Mouse (Mus musculus) gastrocnemius, postnatal 10 days (tissue): ENCODE data around the gene Ikbkg. TPM values are rescaled to one million over a fixed set of nuclear protein-coding genes. Genes with fewer than 3 reads are reported as not detected.
A peak's percentile ranks its signal among the peaks of the same experiment; 100 is the strongest.
"Not testable (repeated sequence)": the region's sequence is repeated elsewhere in the genome, so short reads cannot be mapped to it uniquely, and the experiment has no call there.

Experiments
- DNase-seq: peaks from one replicate; pipeline ENCODE4 v3.0.0; 2021; ENCODE audit warnings: mixed read lengths
- long read RNA-seq, 2 experiments: library from polyadenylated mRNA; stranded (forward); transcript quantifications; one replicate each; pipeline ENCODE4 v2.0.0; 2021
- total RNA-seq, 2 experiments: library from RNA; stranded (reverse); gene quantifications; 2 replicates each; pipeline ENCODE4 v1.2.3; 2021

The Ikbkg gene
- 10 to 100 TPM; 25.1 to 27.5 TPM for total RNA-seq
- long read RNA-seq, experiment 1, full-length matches to known transcripts, result 16 of 16 reads
- long read RNA-seq, experiment 1, partial matches to known transcripts, result 0 of 16 reads
- long read RNA-seq, experiment 1, other reads (novel, unspliced or antisense), result 0 of 16 reads
- long read RNA-seq, experiment 2, full-length matches to known transcripts, result 15 of 19 reads
- long read RNA-seq, experiment 2, partial matches to known transcripts, result 2 of 19 reads
- long read RNA-seq, experiment 2, other reads (novel, unspliced or antisense), result 2 of 19 reads

GRCm38 (mm10) chrX:74392535-74393443, at the start of gene Ikbkg, which contains the start of gene Fam3a:
Gene Ikbkg (plus strand): TSS chrX:74393290.
Gene Fam3a (minus strand): TSS chrX:74393272.
- DNase-seq, result peak; percentile 62

GRCm38 (mm10) chrX:74352645-74353466, 40.2 kb upstream of the Ikbkg start:
- no peak for DNase-seq

- DNase-seq, result peak; percentile 70
These were observed 39.7 kb upstream of the Ikbkg start, which contains the start of gene Lage3 for GRCm38 (mm10) chrX:74353467-74353770. Gene Lage3 (minus strand): TSS chrX:74353618.

GRCm38 (mm10) chrX:74357069-74357468, 36.0 kb upstream of the Ikbkg start:
- DNase-seq, result not testable (repeated sequence)

GRCm38 (mm10) chrX:74359171-74359570, 33.9 kb upstream of the Ikbkg start:
- no peak for DNase-seq

DNA sequence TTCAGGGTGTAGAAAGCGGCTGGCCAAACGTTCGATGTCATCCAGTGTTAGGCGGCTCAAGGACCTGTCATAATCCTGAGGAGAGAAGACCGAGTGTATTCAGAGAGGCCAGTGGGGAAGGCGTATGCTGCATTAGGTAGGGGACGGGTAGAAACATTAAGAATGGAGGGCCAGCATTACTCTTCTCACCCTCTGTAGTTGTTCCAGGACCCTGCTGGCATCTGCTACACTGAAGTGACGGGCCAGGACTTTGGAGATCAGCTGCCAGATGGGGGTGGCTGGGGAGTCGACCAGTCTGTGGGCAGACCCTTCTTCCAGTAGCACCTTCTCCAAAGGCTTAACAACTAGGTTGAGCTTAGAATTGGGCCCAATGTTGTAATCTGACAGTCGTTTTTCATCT, 25.6 kb upstream of the Ikbkg start:
- DNase-seq, result no peak

- DNase-seq, result peak; percentile 70
These were observed 24.7 kb upstream of the Ikbkg start for GRCm38 (mm10) chrX:74368209-74368909.

DNA sequence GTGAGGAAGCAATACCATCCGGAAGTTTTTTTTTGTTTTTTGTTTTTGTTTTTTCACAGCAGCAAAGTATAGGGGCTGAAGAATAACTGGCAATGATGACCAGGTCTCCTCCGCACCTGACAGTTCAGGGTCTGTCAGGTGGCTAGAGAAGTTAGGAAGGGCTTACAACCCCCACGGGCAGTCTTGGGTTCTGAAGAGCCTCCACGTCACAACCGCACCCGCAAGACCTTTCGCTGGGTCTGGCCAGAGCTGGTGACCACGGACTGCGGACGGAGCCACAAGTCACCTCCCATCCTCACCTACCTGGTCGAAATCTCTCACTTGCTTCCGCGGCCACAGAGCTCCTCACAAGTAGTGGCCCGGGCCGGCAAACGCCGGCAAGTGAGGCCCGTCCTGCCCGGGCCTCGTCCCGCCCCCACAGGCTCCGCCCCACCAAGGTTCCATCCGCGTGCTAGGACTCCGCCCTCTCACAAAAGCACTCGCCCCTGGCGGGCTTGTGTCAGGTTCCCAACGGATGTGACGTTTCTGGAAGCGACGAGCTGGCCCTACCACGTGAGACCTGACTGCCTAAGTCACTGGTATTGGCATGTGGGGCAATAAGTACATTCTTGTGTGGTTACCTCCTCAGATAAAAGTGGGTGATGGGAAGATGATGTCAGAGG, 20.1 kb upstream of the Ikbkg start, which contains the start of the genes Ubl4a and Slc10a3:
TSS of gene Ubl4a (minus strand) at position 331 of the 662 bp plus-strand sequence.
TSS of gene Slc10a3 (minus strand) at position 462 of the 662 bp plus-strand sequence.
- peak; percentile 79 for DNase-seq

DNA sequence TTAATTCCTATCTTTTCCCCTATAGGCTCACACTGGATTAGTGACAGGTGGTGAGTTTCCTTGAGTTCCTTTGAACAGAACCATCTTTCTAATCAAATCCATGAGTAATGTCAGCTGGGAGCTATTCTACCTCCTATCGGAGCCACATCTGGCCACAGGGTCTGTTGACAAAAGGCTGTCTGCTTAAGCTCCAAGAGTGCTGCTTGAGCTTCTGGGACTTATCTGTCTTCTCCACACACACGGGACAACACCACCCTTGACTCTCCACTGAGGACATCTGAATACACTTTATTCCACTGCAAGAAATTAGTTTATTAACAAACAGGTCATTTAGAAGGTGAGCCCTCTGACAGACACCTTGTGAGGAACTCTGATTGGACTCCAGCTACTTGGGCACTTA, 8.6 kb upstream of the Ikbkg start:
- DNase-seq, result no peak

GRCm38 (mm10) chrX:74388153-74388552, 4.9 kb upstream of the Ikbkg start:
- DNase-seq, result no peak

DNA sequence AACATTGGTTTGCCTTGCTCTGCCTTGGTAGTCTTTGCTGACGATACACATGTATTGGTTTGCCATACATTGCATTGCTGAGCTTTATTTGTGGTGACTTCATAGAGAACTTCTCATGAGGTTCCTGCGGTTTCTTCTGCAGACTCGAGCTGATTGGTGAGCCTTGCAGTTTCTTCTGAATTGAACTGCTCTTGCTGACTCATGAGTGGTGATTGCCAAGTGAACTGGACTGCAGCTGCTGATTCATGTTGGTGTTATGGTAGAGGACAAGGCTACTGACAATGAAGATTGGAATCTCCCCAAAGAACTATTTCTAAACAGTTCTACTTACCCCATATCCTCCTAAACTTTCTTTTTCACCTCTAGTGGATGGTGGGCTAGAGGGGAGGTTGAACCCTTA, 7.0 kb downstream of the Ikbkg start:
- DNase-seq, result no peak

DNA sequence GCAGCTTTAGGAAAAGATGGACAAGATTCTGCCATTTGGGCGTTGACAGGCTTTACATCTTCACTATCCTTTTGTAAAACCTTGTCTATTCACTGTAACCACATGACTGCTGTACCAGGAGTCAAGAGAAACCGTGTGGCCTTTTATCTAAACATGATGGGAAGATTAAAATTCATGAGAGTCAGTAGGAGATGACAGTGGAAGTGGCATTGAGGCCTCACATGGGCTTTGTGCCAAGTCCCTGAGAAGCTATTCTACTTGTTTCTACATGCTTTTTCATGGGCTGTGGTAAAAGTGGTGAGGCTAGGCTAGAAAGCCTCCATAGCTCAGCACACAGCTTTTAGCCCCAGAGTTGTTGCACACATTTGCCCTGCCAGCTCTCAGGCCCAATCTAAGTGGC, 15.2 kb downstream of the Ikbkg start:
- no peak for DNase-seq

DNA sequence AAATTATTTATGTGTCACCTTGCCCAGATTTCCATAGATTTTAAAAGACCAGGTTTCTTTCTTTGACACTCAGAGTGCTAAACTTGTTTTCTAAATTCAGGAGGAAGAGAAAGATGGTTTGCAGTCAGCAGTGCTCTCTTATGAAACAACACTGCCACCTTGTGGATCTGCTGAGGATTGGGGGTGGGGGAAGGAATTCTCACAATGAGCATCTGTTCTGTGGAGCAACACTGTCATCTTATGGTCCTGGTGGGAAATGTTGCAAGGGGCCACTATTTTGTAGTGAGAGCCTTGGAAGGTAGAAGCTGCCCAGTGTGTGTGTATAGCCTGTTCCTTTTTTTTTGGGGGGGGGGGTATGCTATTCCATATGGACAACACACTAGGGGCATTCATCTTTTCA, 20.3 kb downstream of the Ikbkg start:
- peak; percentile 36 for DNase-seq

GRCm38 (mm10) chrX:74424443-74424842, 31.4 kb downstream of the Ikbkg start:
- DNase-seq, result no peak

DNA sequence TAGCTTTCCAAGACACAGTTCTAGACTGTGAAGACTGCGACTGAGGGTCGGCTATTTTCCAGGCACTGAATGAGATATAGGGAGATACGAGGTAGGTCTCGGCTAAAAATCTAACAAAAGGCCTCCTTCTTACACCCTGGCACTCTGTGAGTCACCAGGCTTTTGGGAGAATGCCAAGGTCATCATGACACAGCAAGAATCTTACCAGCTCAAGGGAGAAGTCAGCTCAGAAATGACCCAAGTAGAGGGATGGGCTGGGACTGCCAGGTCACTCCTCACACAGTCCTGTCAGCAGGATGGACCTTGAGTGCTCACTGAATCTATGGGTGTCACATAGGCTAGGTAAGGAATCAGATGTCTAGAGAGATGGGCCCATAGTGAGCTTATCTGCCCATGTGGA, 32.1 kb downstream of the Ikbkg start:
- DNase-seq, result no peak

- no peak for DNase-seq
These were observed 33.2 kb downstream of the Ikbkg start for GRCm38 (mm10) chrX:74426256-74426655.

DNA sequence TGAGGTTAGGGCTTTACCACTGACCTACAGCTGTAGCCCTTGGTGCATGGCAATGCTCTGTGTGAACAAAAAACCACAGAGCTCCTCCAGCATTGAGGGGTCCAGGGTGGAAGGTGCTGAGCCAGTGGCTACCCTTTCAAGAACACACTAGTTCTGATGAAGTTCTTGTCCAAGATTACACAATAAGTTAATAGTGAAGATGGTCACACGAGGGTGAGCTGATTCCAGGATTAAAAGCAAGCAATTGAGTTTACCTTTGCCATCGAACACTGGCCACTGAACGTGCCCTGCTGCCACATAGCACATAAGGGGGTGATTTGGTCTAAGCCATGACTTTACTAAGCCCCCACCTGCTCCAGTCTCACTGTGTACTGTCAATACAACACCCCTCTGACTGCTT, 34.0 kb downstream of the Ikbkg start:
- no peak for DNase-seq

- no peak for DNase-seq
These were observed 35.2 kb downstream of the Ikbkg start for GRCm38 (mm10) chrX:74428146-74428825.

DNA sequence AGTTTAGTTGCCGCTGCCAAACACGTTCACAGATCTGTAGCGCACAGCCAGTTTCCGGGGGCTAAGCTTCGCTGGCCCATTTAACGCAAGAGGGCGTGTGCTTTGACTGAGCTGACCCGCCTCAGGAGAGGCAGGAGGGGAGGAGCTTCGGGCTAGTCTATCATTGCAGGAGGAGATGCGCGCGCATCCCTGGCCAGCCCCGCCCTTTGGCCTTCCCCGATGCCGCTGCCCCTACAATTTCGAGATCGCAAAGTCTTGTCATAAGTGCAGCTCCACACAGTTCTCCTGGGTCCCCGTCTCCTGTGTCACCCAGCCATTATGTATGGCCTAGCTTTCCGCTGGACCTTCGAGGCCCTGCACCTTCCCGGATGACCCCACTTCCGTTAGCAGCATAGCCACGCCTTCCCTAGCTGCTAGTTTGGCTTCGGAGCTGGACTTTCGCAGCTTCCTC, 35.8 kb downstream of the Ikbkg start, which contains the start of gene G6pdx:
TSS of gene G6pdx (minus strand) at position 369 of the 451 bp plus-strand sequence.
- peak; percentile 86 for DNase-seq

DNA sequence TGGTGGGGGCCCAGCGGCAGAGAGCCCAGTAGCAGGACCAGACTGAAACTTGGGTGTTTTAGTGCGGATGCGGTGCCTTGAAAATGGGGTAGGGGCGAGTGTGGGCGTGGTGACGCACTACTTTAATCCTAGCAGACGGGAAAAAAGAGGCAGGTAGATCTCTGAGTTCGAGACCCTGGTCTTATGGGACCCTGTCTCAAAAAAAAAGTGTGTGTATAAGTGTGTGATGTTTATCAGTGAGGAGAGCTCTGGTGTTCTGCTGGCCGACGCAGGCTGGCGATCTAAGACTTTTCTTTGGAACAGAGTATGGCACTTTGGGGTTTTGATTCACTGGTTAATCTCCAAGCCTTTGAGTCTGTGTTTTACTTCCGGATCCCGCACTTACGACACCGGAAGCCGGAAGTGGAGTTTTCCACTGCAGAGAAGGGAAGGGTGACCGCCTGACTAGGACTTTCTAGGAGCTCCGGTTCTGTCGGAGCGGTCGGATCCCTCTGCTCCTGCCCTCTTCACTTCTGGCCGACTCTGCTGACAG, 36.3 kb downstream of the Ikbkg start:
- peak; percentile 58 for DNase-seq
